Mouse (Mus musculus): ENCODE data around the gene Fmo4.

DNA sequence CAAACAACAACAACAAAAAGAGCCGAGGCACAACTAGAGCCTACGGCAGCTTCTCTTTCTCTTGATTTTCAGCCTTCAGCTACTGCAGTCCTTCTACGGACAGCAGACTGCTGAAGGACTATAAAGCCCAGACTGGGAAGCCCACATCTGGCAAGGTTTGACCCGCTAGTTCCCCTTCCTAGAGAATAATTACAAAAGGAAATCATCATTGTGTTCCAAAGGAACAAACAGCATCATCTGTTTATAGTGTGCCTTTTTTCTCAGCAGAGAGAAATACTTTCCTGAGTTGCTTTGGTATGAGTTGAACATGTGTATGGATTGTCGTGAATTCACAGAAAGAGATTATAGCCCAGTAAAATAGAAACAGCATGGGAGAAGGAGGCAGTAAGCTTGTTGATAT lies 20.6 kb upstream of the Fmo4 start:
- TF ChIP-seq CTCF (IDR thresholded peaks at IDR 0.05; ENCODE audit: low read depth, low read length) = no peak
- TF ChIP-seq POLR2A (IDR thresholded peaks at IDR 0.05; ENCODE audit: insufficient read depth, low read length) = no peak
